Mouse (Mus musculus): Measurements from ENCODE around the gene Cyth2. TPM values are rescaled to one million over a fixed set of nuclear protein-coding genes. Genes with fewer than 3 reads are reported as not detected.

Cyth2 gene
- polyA plus RNA-seq, 1 experiment from 2014 or later, result 105 TPM

DNA sequence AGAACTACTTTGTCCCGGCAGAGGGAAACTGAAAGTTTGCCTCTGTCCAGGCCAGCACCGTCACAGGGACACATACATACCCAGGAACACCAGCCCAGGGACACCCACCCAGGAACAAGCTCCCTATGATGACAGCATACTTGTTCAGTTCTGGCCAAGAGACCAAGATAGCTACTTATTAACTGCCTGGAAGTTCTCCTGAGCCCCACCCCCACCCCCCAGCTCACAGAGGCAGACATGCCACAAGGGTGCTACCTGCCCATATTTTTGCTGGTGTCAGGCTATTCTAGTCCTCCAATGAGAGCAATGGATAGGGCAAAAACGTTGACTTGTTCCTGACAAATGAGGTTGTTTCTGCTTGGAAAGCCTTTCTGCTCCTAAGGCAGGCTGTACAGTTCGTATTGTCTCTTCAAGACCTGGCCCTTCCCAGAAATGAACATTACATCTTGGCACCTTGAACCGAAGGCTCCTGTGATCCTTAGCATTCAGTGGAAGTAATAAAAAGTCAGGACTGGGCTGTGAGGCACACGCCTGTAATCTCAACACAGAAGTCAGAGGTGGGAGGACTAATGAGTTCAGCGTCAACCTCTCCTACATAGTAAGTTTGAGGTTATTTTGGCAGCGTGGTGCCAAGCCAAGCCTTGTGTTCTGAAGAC, 43.8 kb downstream of the Cyth2 start:
- no peak for TF ChIP-seq CTCF (IDR thresholded peaks at IDR 0.05; ENCODE audit: low read depth)
- 53% methylated on average over 8 of the region's 8 CpGs for WGBS
- no peaks in the 10 kb centered on the region; the same call in 1 of the 2 replicates for H3K4me1 ChIP-seq (replicated peaks; ENCODE audit: insufficient read depth, low read length)
- ATAC-seq (replicated peaks; ENCODE audit: low FRiP score, low read depth), result peak; percentile 73
- no peaks in the 10 kb centered on the region for H3K36me3 ChIP-seq (ENCODE audit: insufficient read depth, low read length)
- no peak for DNase-seq (ENCODE audit: low spot score)
- no peaks in the 10 kb centered on the region for H3K9me3 ChIP-seq (replicated peaks; ENCODE audit: low read length)
- H3K9ac ChIP-seq (ENCODE audit: low read depth, low read length), result no peak overlapping the region
- H3K27ac ChIP-seq, result no peak overlapping the region
- H3K4me3 ChIP-seq (replicated peaks; ENCODE audit: low read depth, low read length), result no peak overlapping the region
- H3K4me2 ChIP-seq (ENCODE audit: low read length), result no peak overlapping the region
- H3K27me3 ChIP-seq (ENCODE audit: insufficient read depth, low read length), result no peaks in the 10 kb centered on the region

- H3K9me3 ChIP-seq (replicated peaks; ENCODE audit: low read length), result no peaks in the 10 kb centered on the region
- H3K27me3 ChIP-seq (ENCODE audit: insufficient read depth, low read length), result no peaks in the 10 kb centered on the region
- H3K9ac ChIP-seq (ENCODE audit: low read depth, low read length), result no peak overlapping the region
- 94% methylated on average over 6 of the region's 6 CpGs for WGBS
- ATAC-seq (replicated peaks; ENCODE audit: low FRiP score, low read depth) (no peak), DNase-seq (ENCODE audit: low spot score) (no peak)
- TF ChIP-seq CTCF (IDR thresholded peaks at IDR 0.05; ENCODE audit: low read depth), result peak; percentile 12; the same call in 1 of the 2 replicates
- no peaks in the 10 kb centered on the region for H3K36me3 ChIP-seq (ENCODE audit: insufficient read depth, low read length)
- H3K4me3 ChIP-seq (replicated peaks; ENCODE audit: low read depth, low read length), result no peak overlapping the region
- no peak overlapping the region for H3K27ac ChIP-seq
- no peak overlapping the region for H3K4me2 ChIP-seq (ENCODE audit: low read length)
- H3K4me1 ChIP-seq (replicated peaks; ENCODE audit: insufficient read depth, low read length), result no peaks in the 10 kb centered on the region; the same call in 1 of the 2 replicates
Observed at GRCm38 (mm10) chr7:45767500-45767899, 46.9 kb downstream of the Cyth2 start.

DNA sequence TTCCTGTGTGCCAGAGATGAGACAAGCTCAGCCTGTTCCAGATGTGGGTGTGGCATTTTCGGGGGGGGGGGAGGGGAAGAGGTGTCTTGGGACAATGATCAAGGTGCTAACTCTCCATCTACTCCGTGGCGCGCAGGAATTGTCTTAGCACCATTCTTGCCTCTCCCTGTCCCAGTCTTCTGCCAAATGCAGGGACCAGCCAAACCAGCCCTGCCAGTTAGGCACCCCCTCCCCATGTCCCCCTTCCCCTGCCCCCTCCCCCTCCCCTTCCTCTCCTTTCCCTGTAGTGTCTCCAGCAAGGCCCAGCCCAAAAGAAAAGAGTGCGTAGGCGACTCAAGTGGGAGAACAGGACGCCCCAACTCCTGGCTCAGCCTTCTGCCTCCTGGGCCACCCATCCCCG, 47.6 kb downstream of the Cyth2 start:
- H3K4me2 ChIP-seq (ENCODE audit: low read length), result no peak overlapping the region
- no peaks in the 10 kb centered on the region; the same call in 1 of the 2 replicates for H3K4me1 ChIP-seq (replicated peaks; ENCODE audit: insufficient read depth, low read length)
- ATAC-seq (replicated peaks; ENCODE audit: low FRiP score, low read depth) (no peak), DNase-seq (ENCODE audit: low spot score) (no peak)
- H3K27me3 ChIP-seq (ENCODE audit: insufficient read depth, low read length), result no peaks in the 10 kb centered on the region
- 51% methylated on average over 7 of the region's 8 CpGs for WGBS
- no peak overlapping the region for H3K9ac ChIP-seq (ENCODE audit: low read depth, low read length)
- no peaks in the 10 kb centered on the region for H3K9me3 ChIP-seq (replicated peaks; ENCODE audit: low read length)
- H3K36me3 ChIP-seq (ENCODE audit: insufficient read depth, low read length), result no peaks in the 10 kb centered on the region
- no peak for TF ChIP-seq CTCF (IDR thresholded peaks at IDR 0.05; ENCODE audit: low read depth)
- H3K4me3 ChIP-seq (replicated peaks; ENCODE audit: low read depth, low read length), result no peak overlapping the region
- H3K27ac ChIP-seq, result no peak overlapping the region

GRCm38 (mm10) chr7:45765995-45766394, 48.4 kb downstream of the Cyth2 start:
- Histone ChIP-seq H3K4me3 (replicated peaks; ENCODE audit: low read depth, low read length) (no peak overlapping the region), H3K9ac (ENCODE audit: low read depth, low read length) (no peak overlapping the region), H3K36me3 (ENCODE audit: insufficient read depth, low read length) (no peaks in the 10 kb centered on the region), H3K27me3 (ENCODE audit: insufficient read depth, low read length) (no peaks in the 10 kb centered on the region), H3K9me3 (replicated peaks; ENCODE audit: low read length) (no peaks in the 10 kb centered on the region), H3K4me1 (replicated peaks; ENCODE audit: insufficient read depth, low read length) (no peaks in the 10 kb centered on the region; the same call in 1 of the 2 replicates), H3K27ac (no peak overlapping the region), H3K4me2 (ENCODE audit: low read length) (no peak overlapping the region)
- 51% methylated on average over 8 of the region's 8 CpGs for WGBS
- no peak for DNase-seq (ENCODE audit: low spot score)
- TF ChIP-seq CTCF (IDR thresholded peaks at IDR 0.05; ENCODE audit: low read depth), result no peak
- 0 out of 2 replicates have a peak, but pooled peaks have one; percentile 36 for ATAC-seq (replicated peaks; ENCODE audit: low FRiP score, low read depth)

DNA sequence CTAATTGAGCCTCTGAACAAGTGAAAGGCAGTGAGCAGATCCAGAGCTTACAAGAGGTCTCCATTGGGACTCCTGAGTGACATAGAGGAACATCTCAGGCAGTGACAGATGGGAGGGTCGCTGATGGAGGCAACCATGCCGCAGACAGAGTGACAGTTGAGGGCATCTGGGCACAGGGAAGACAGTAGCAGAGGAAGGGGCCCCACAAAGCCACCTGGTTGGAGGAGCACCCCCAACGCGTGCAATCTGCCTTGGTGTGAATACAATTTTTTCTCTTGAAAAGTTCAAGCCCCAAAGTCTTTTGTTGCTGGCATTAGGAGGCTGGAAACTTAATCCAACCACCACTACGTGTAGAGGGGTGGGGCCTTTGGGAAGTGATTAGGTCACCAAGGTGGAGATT, 54.2 kb downstream of the Cyth2 start:
- Histone ChIP-seq H3K27me3 (ENCODE audit: insufficient read depth, low read length) (no peaks in the 10 kb centered on the region), H3K4me2 (ENCODE audit: low read length) (no peak overlapping the region), H3K36me3 (ENCODE audit: insufficient read depth, low read length) (no peaks in the 10 kb centered on the region), H3K9ac (ENCODE audit: low read depth, low read length) (no peak overlapping the region), H3K4me3 (replicated peaks; ENCODE audit: low read depth, low read length) (no peak overlapping the region), H3K4me1 (replicated peaks; ENCODE audit: insufficient read depth, low read length) (peaks cover 5% of the 10 kb centered on the region; the same call in 1 of the 2 replicates), H3K9me3 (replicated peaks; ENCODE audit: low read length) (no peaks in the 10 kb centered on the region), H3K27ac (no peak overlapping the region)
- WGBS, result 64% methylated on average over 5 of the region's 5 CpGs
- ATAC-seq (replicated peaks; ENCODE audit: low FRiP score, low read depth) (no peak), DNase-seq (ENCODE audit: low spot score) (no peak)
- TF ChIP-seq CTCF (IDR thresholded peaks at IDR 0.05; ENCODE audit: low read depth), result no peak

- H3K4me1 ChIP-seq (replicated peaks; ENCODE audit: insufficient read depth, low read length), result peaks cover 5% of the 10 kb centered on the region; the same call in 1 of the 2 replicates
- no peak overlapping the region for H3K27ac ChIP-seq
- peak; percentile 40 for DNase-seq (ENCODE audit: low spot score)
- no peaks in the 10 kb centered on the region for H3K27me3 ChIP-seq (ENCODE audit: insufficient read depth, low read length)
- H3K4me2 ChIP-seq (ENCODE audit: low read length), result peak overlapping the region; percentile 51
- WGBS, result 6% methylated on average over 24 of the region's 27 CpGs
- H3K4me3 ChIP-seq (replicated peaks; ENCODE audit: low read depth, low read length), result peak overlapping the region; percentile 11; the same call in 1 of the 2 replicates
- H3K9me3 ChIP-seq (replicated peaks; ENCODE audit: low read length), result no peaks in the 10 kb centered on the region
- peak; percentile 90 for ATAC-seq (replicated peaks; ENCODE audit: low FRiP score, low read depth)
- H3K9ac ChIP-seq (ENCODE audit: low read depth, low read length), result 0 out of 2 replicates have a peak overlapping the region, but pooled peaks have one; percentile 14
- no peaks in the 10 kb centered on the region for H3K36me3 ChIP-seq (ENCODE audit: insufficient read depth, low read length)
- peak; percentile 50; the same call in 1 of the 2 replicates for TF ChIP-seq CTCF (IDR thresholded peaks at IDR 0.05; ENCODE audit: low read depth)
Observed at GRCm38 (mm10) chr7:45759400-45759799, 55.0 kb downstream of the Cyth2 start.

Other genes starting within 250 kb of the Cyth2 start
- 92.7 and 93.0 TPM in 2 replicates for gene Bcat2, start 244.4 kb downstream of the Cyth2 start, polyA plus RNA-seq (2015; fragmentation: Nextera tagmentation; extraction: Ambion mirVana)
- 0.12 TPM in 1 of 2 replicates, not detected in the other for gene Fgf21, start 199.1 kb downstream of the Cyth2 start, polyA plus RNA-seq (2015; fragmentation: Nextera tagmentation; extraction: Ambion mirVana)
- 0.08 and 0.26 TPM in 2 replicates for gene Fut1, start 197.3 kb downstream of the Cyth2 start, polyA plus RNA-seq (2015; fragmentation: Nextera tagmentation; extraction: Ambion mirVana)
- gene Izumo1, start 192.8 kb downstream of the Cyth2 start, polyA plus RNA-seq (2015; fragmentation: Nextera tagmentation; extraction: Ambion mirVana), result 0.17 and 0.29 TPM in 2 replicates
- 16.9 and 21.1 TPM in 2 replicates for gene Rasip1, start 187.1 kb downstream of the Cyth2 start, polyA plus RNA-seq (2015; fragmentation: Nextera tagmentation; extraction: Ambion mirVana)
- gene Mamstr, start 174.6 kb downstream of the Cyth2 start, polyA plus RNA-seq (2015; fragmentation: Nextera tagmentation; extraction: Ambion mirVana), result 3.9 and 4.8 TPM in 2 replicates
- 0.38 TPM in 2 replicates for gene Fut2, start 148.2 kb downstream of the Cyth2 start, polyA plus RNA-seq (2015; fragmentation: Nextera tagmentation; extraction: Ambion mirVana)
- gene Ntn5, start 130.6 kb downstream of the Cyth2 start, polyA plus RNA-seq (2015; fragmentation: Nextera tagmentation; extraction: Ambion mirVana), result 0.18 and 0.23 TPM in 2 replicates
- gene Sec1, start 120.2 kb downstream of the Cyth2 start, polyA plus RNA-seq (2015; fragmentation: Nextera tagmentation; extraction: Ambion mirVana), result 0.13 and 0.32 TPM in 2 replicates
- 7.5 and 8.9 TPM in 2 replicates for gene Car11, start 114.7 kb downstream of the Cyth2 start, polyA plus RNA-seq (2015; fragmentation: Nextera tagmentation; extraction: Ambion mirVana)
- 8.4 and 8.6 TPM in 2 replicates for gene Dbp, start 109.5 kb downstream of the Cyth2 start, polyA plus RNA-seq (2015; fragmentation: Nextera tagmentation; extraction: Ambion mirVana)
- gene Rpl18, start 99.1 kb downstream of the Cyth2 start, polyA plus RNA-seq (2015; fragmentation: Nextera tagmentation; extraction: Ambion mirVana), result 1,049 and 1,142 TPM in 2 replicates
- gene Sphk2, start 96.6 kb downstream of the Cyth2 start, polyA plus RNA-seq (2015; fragmentation: Nextera tagmentation; extraction: Ambion mirVana), result 20.8 and 22.3 TPM in 2 replicates
- gene Fam83e, start 93.4 kb downstream of the Cyth2 start, polyA plus RNA-seq (2015; fragmentation: Nextera tagmentation; extraction: Ambion mirVana), result 0.23 and 0.28 TPM in 2 replicates
- gene Spaca4, start 88.8 kb downstream of the Cyth2 start, polyA plus RNA-seq (2015; fragmentation: Nextera tagmentation; extraction: Ambion mirVana), result not detected in 2 replicates
- 0.59 and 0.91 TPM in 2 replicates for gene Lmtk3, start 30.8 kb downstream of the Cyth2 start, polyA plus RNA-seq (2015; fragmentation: Nextera tagmentation; extraction: Ambion mirVana)
- gene Sult2b1, start 29.9 kb downstream of the Cyth2 start, polyA plus RNA-seq (2015; fragmentation: Nextera tagmentation; extraction: Ambion mirVana), result 3.7 and 3.9 TPM in 2 replicates
- 0.80 and 1.3 TPM in 2 replicates for gene Kcnj14, start 10.2 kb upstream of the Cyth2 start, polyA plus RNA-seq (2015; fragmentation: Nextera tagmentation; extraction: Ambion mirVana)
- 50.6 and 53.5 TPM in 2 replicates for gene Grwd1, start 16.4 kb upstream of the Cyth2 start, polyA plus RNA-seq (2015; fragmentation: Nextera tagmentation; extraction: Ambion mirVana)
- gene Kdelr1, start 58.2 kb upstream of the Cyth2 start, polyA plus RNA-seq (2015; fragmentation: Nextera tagmentation; extraction: Ambion mirVana), result 81.3 and 84.5 TPM in 2 replicates
- gene Grin2d, start 63.8 kb upstream of the Cyth2 start, polyA plus RNA-seq (2015; fragmentation: Nextera tagmentation; extraction: Ambion mirVana), result 0.29 and 0.32 TPM in 2 replicates
- gene Syngr4, start 82.1 kb upstream of the Cyth2 start, polyA plus RNA-seq (2015; fragmentation: Nextera tagmentation; extraction: Ambion mirVana), result 0.96 and 1.6 TPM in 2 replicates
- 6.2 and 6.7 TPM in 2 replicates for gene Tmem143, start 82.4 kb upstream of the Cyth2 start, polyA plus RNA-seq (2015; fragmentation: Nextera tagmentation; extraction: Ambion mirVana)
- 170 and 171 TPM in 2 replicates for gene Emp3, start 106.8 kb upstream of the Cyth2 start, polyA plus RNA-seq (2015; fragmentation: Nextera tagmentation; extraction: Ambion mirVana)
- 7.2 and 8.4 TPM in 2 replicates for gene Ccdc114, start 109.5 kb upstream of the Cyth2 start, polyA plus RNA-seq (2015; fragmentation: Nextera tagmentation; extraction: Ambion mirVana)
- 0.33 and 0.47 TPM in 2 replicates for gene Abcc6, start 215.7 kb upstream of the Cyth2 start, polyA plus RNA-seq (2015; fragmentation: Nextera tagmentation; extraction: Ambion mirVana)
- 27.2 and 30.3 TPM in 2 replicates for gene Nomo1, start 219.1 kb upstream of the Cyth2 start, polyA plus RNA-seq (2015; fragmentation: Nextera tagmentation; extraction: Ambion mirVana)